Mouse (Mus musculus) lung, embryonic 16.5 days (tissue): ENCODE results near the gene Eps15l1. TPM values are rescaled to one million over a fixed set of nuclear protein-coding genes. Genes with fewer than 3 reads are reported as not detected.

Experiments
- ATAC-seq: fragments of 200-750 bp; cut with Nextera tagmentation; 2 replicates; pipeline ENCODE4 v1.8.0; 2017; ENCODE audit warnings: low read depth, mild to moderate bottlenecking, moderate library complexity
- H3K27ac ChIP-seq: fragments of 300-500 bp; sonication (generic); 2 replicates; pipeline ENCODE4 v1.5.1; 2014; ENCODE audit warnings: mild to moderate bottlenecking, control low read depth, low read length
- H3K27me3 ChIP-seq: fragments of 300-500 bp; sonication (generic); 2 replicates; pipeline ENCODE4 v1.6.1; 2014; ENCODE audit warnings: low read depth, low read length, mixed read lengths; ENCODE audit not compliant: control insufficient read depth, insufficient read depth
- H3K36me3 ChIP-seq: fragments of 300-500 bp; sonication (generic); 2 replicates; pipeline ENCODE4 v1.6.1; 2014; ENCODE audit warnings: low read length; ENCODE audit not compliant: control insufficient read depth, insufficient read depth
- H3K4me1 ChIP-seq: fragments of 300-500 bp; sonication (generic); replicated peaks from 2 replicates; pipeline ENCODE4 v1.6.1; 2014; ENCODE audit warnings: low read length, mixed read lengths; ENCODE audit not compliant: control insufficient read depth, insufficient read depth
- H3K4me2 ChIP-seq: fragments of 300-500 bp; sonication (generic); 2 replicates; pipeline ENCODE4 v1.6.1; 2014; ENCODE audit warnings: low read depth, low read length, control low read depth
- H3K4me3 ChIP-seq: fragments of 300-500 bp; sonication (generic); 2 replicates; pipeline ENCODE4 v1.5.1; 2014; ENCODE audit warnings: mild to moderate bottlenecking, low read length, control low read depth
- H3K9ac ChIP-seq: fragments of 300-500 bp; sonication (generic); 2 replicates; pipeline ENCODE4 v1.6.1; 2014; ENCODE audit warnings: low read length, control low read depth
- H3K9me3 ChIP-seq: fragments of 300-500 bp; sonication (generic); 2 replicates; pipeline ENCODE4 v1.6.1; 2016; ENCODE audit warnings: low read length; ENCODE audit not compliant: control insufficient read depth
- WGBS: fragments of 180-500 bp; shearing (Covaris S2); extraction: QIAGEN DNeasy Blood & Tissue Kit; methylation state at CpG from one replicate; pipeline ENCODE4 v1.1.7; 2014; 5-methylcytosine and 5-hydroxymethylcytosine counted together
- polyA plus RNA-seq: library from polyadenylated mRNA; unstranded; fragments of >200 nt; fragmentation: Nextera tagmentation; extraction: Ambion mirVana; gene quantifications from 2 replicates; pipeline ENCODE4 v1.2.1, GENCODE M21; 2015

Eps15l1 gene
- polyA plus RNA-seq, 1 experiment from 2014 or later: 52.6 TPM

DNA sequence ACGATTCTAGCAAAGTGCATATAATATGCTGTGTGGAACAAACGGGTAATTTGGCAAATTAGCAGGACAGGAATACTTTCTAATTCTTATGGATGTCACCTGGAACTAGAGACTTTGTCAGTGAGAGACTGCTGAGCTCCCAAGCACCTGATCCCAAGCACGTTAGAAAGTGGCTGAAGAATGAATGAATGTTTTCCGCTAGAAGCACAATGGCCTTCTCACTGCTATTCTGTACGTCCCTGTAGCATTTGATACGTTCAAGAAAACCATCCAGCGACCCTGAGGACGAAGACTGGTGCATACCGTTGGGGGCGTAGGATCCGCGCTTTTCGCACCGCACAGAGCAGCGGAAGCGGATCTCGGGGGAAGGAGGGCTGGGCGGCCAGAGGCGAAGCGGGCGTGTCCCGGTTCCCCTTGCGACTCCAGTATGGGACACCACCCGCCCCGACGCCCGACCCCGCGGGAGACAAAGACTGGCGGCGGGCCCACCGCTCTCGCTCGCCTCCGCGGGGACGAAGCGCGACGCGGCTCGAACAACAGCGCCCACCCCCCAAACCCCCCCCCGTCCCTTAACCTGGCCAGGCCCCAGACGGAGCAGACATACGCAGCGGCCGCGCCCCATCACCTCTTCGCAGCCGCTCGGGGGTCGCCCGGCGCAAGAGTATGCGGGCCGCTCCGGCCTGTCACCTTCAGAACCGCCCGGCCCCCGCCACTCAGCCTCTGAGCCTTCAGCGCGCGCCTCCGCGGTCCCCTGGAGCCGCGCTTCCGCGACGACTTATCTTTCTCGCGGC is 494 bp downstream of the Eps15l1 start:
- peak overlapping the region; percentile 80 for H3K4me3 ChIP-seq
- peak; percentile 58 for ATAC-seq
- no peaks in the 10 kb centered on the region for H3K27me3 ChIP-seq
- no peaks in the 10 kb centered on the region for H3K9me3 ChIP-seq
- peak overlapping the region; percentile 79 for H3K27ac ChIP-seq
- H3K4me1 ChIP-seq: peaks cover 19% of the 10 kb centered on the region
- no peaks in the 10 kb centered on the region for H3K36me3 ChIP-seq
- 1% methylated on average over 63 of the region's 73 CpGs for WGBS
- peak overlapping the region; percentile 87 for H3K4me2 ChIP-seq
- peak overlapping the region; percentile 93 for H3K9ac ChIP-seq

DNA sequence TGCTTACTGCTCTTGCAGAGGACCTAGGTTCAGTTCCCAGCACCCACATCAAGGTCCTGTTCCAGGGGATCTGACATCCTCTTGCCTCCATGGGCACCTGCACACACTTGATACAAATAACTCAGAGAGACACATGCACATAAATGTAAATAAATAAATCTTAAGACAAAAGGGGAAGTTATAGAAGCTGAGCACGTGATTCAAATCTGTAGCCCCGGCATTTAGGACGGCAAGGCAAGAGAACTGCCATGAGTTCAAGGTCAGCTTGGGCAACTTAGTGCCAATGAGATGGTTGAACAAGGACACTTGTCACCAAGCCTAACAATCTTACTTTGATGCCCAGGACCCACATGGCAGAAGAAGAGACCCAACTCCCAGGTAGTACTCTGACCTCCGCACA is 3.2 kb downstream of the Eps15l1 start:
- Histone ChIP-seq H3K9me3 (no peaks in the 10 kb centered on the region), H3K4me2 (no peak overlapping the region), H3K27ac (no peak overlapping the region), H3K36me3 (no peaks in the 10 kb centered on the region), H3K4me3 (no peak overlapping the region), H3K27me3 (no peaks in the 10 kb centered on the region), H3K4me1 (peaks cover 19% of the 10 kb centered on the region), H3K9ac (no peak overlapping the region)
- WGBS: 88% methylated on average over 4 of the region's 4 CpGs
- ATAC-seq: no peak

DNA sequence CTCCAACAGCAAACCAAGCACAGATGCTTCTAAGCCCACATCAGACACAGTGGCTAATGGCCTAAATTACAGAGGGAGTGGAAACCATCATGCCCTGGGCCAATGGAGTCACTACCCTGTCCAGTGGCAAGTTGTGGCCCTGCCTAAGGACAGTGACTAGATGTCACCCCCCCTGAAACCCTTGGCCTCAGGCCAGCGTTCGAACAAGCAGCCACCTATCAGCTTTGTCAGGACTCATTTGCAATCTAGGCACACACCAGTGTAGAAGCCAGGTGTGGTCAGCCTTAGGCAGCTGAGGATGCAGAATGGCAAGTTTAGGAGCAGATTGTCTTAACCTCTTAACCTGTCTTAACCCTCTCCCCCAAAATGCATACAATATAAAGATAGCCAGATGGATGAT is 6.0 kb downstream of the Eps15l1 start:
- Histone ChIP-seq H3K9me3 (no peaks in the 10 kb centered on the region), H3K4me1 (peaks cover 12% of the 10 kb centered on the region), H3K27me3 (no peaks in the 10 kb centered on the region), H3K36me3 (no peaks in the 10 kb centered on the region), H3K27ac (no peak overlapping the region), H3K4me2 (no peak overlapping the region), H3K4me3 (no peak overlapping the region), H3K9ac (no peak overlapping the region)
- WGBS: 56% methylated on average over 2 of the region's 2 CpGs
- ATAC-seq: no peak

DNA sequence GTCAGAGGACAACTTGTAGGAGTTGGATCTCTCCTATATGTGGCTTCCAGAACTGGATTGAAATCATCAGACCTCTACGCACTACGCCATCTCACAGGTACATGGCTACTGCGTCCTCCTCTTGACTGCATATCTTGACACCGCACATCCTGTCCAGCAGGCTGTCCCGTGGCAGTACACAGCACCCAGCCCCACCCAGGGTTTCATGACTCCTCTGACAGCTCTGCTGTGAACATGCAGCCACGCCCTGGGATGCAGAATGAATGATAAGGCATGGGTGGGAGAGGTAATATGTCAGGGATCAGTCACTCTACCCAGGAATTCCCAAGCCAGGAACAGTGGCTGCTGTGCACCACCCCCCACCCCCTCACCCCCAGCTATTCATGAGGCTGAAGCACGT is 7.4 kb downstream of the Eps15l1 start:
- Histone ChIP-seq H3K27me3 (no peaks in the 10 kb centered on the region), H3K9ac (no peak overlapping the region), H3K36me3 (no peaks in the 10 kb centered on the region), H3K4me1 (no peaks in the 10 kb centered on the region), H3K4me2 (no peak overlapping the region), H3K4me3 (no peak overlapping the region), H3K27ac (no peak overlapping the region), H3K9me3 (no peaks in the 10 kb centered on the region)
- no peak for ATAC-seq
- 86% methylated on average over 7 of the region's 7 CpGs for WGBS

DNA sequence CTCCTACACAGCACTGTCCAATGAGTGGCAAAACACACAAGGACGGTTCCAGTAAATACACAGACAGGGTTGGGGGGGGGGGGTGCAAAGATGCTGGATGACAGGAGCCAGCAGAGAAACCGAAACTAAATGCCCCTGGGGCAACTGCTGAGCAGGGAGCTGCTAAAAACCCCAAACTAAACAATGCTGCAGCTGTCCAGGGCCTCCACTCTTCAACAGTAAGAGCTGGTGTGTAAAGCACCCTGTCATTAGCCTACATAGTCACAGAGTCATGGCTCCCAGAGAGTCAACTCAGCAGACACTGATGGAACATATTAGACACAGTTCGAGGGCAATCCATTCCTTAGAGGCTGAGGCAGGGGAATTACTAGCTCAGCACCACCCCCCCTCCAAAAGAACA is 11.8 kb downstream of the Eps15l1 start:
- H3K4me1 ChIP-seq: no peaks in the 10 kb centered on the region

DNA sequence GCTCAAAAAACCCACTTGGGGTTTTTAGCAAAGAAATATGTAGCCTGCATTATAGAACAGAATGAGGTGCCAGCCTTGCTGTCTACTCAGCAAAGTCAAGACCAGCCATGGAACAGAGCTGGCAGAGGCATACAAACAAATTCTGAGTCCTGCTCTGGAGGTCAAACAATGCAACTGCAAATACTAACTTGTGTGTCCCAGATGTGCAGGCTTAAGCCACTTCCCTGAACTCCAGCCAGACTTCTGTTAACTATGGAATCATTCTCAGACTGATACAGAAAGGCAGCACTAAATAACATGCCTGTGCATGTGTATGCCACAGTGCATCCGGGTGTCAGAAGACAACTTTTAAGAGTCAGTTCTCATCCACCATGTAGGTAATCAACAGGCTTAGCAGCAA is 13.4 kb downstream of the Eps15l1 start:
- H3K4me3 ChIP-seq: no peak overlapping the region
- no peak overlapping the region for H3K4me2 ChIP-seq
- no peak overlapping the region for H3K27ac ChIP-seq
- no peak overlapping the region for H3K9ac ChIP-seq
- no peaks in the 10 kb centered on the region for H3K27me3 ChIP-seq
- no peaks in the 10 kb centered on the region for H3K9me3 ChIP-seq
- no peaks in the 10 kb centered on the region for H3K36me3 ChIP-seq
- 97% methylated on average over 1 of the region's 1 CpGs for WGBS
- H3K4me1 ChIP-seq: no peaks in the 10 kb centered on the region
- no peak for ATAC-seq

More for the DNA sequence above, 11.8 kb downstream of the Eps15l1 start:
- H3K4me3 ChIP-seq: no peak overlapping the region
- 64% methylated on average over 3 of the region's 3 CpGs for WGBS
- no peak overlapping the region for H3K4me2 ChIP-seq
- H3K27me3 ChIP-seq: no peaks in the 10 kb centered on the region
- no peak for ATAC-seq
- no peak overlapping the region for H3K9ac ChIP-seq
- H3K27ac ChIP-seq: no peak overlapping the region
- H3K36me3 ChIP-seq: no peaks in the 10 kb centered on the region
- H3K9me3 ChIP-seq: no peaks in the 10 kb centered on the region

DNA sequence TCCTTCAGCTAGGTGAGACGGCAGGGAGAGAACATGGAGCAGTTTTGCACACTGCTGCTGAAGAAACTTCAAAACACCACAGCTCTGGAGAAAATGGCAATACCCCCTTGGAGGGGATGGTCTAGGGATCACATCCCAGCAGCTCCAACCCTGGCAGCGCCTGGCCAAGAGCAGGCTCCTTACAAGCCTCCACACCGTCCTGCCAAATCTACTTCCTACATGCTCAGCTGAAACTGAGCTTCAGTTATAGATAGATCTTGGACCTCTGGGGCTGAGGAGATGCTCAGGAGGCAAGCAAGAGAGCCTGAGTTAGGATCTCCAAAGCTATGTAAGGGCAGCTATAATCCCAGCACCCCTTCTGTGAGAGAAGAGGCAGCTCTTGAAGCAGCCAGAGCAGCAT is 18.3 kb downstream of the Eps15l1 start:
- WGBS: 85% methylated on average over 3 of the region's 3 CpGs
- Histone ChIP-seq H3K9ac (no peak overlapping the region), H3K4me1 (no peaks in the 10 kb centered on the region; the same call in none of the 2 replicates), H3K4me2 (no peak overlapping the region), H3K36me3 (peaks cover 4% of the 10 kb centered on the region; the same call in 1 of the 2 replicates), H3K4me3 (no peak overlapping the region), H3K9me3 (no peaks in the 10 kb centered on the region), H3K27ac (no peak overlapping the region), H3K27me3 (no peaks in the 10 kb centered on the region)
- no peak for ATAC-seq

DNA sequence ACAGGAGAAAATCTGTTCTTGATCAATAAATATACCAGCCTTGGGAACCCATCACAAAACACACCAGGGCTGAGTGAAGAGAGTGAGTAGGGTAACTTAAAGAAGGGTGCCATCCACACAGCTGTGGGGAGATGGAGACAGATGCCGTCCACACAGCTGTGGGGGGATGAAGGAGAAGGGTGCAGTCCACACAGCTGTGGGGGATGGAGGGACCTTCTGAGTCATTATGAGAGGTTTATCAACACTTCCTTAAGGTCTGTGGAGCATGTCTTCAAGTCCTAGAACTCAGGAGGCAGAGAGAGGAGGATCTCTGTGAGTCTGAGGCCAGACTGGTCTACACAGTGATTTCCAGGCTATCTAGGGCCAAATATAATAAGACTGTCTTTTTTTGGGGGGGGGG is 19.9 kb downstream of the Eps15l1 start:
- 69% methylated on average over 1 of the region's 1 CpGs for WGBS
- H3K4me1 ChIP-seq: no peaks in the 10 kb centered on the region; the same call in none of the 2 replicates
- H3K27me3 ChIP-seq: no peaks in the 10 kb centered on the region
- H3K9ac ChIP-seq: no peak overlapping the region
- no peak overlapping the region for H3K4me3 ChIP-seq
- no peak overlapping the region for H3K4me2 ChIP-seq
- no peaks in the 10 kb centered on the region for H3K9me3 ChIP-seq
- H3K27ac ChIP-seq: no peak overlapping the region
- ATAC-seq: no peak
- H3K36me3 ChIP-seq: peaks cover 11% of the 10 kb centered on the region

DNA sequence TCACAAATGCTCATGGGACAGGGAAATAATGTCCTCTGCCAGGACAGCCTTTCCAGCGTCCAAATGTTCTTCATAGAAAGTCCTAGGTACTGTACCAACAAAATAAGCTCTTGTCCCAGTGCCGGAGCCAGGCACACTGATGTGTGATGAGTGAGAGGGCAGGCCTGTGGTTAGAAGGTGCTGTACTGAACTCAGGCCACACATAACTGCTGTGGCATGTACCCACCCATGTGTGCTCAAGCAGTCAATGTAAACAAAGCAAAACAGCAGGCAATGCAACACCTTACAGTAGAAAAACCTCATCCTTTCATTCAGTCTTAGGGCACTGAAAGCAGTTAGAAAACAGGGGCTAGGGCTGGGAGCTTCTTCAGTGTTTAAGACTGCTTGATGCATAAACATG is 35.5 kb downstream of the Eps15l1 start:
- WGBS: 93% methylated on average over 2 of the region's 2 CpGs

More for the DNA sequence above, 35.5 kb downstream of the Eps15l1 start:
- H3K4me2 ChIP-seq: no peak overlapping the region
- H3K4me1 ChIP-seq: no peaks in the 10 kb centered on the region
- H3K9ac ChIP-seq: no peak overlapping the region
- no peaks in the 10 kb centered on the region for H3K27me3 ChIP-seq
- peaks cover 69% of the 10 kb centered on the region for H3K36me3 ChIP-seq
- no peaks in the 10 kb centered on the region for H3K9me3 ChIP-seq
- H3K4me3 ChIP-seq: no peak overlapping the region
- ATAC-seq: no peak
- no peak overlapping the region for H3K27ac ChIP-seq
